20 mouse cellular contexts compared by ENCODE assay signal in the genomic region with DNA sequence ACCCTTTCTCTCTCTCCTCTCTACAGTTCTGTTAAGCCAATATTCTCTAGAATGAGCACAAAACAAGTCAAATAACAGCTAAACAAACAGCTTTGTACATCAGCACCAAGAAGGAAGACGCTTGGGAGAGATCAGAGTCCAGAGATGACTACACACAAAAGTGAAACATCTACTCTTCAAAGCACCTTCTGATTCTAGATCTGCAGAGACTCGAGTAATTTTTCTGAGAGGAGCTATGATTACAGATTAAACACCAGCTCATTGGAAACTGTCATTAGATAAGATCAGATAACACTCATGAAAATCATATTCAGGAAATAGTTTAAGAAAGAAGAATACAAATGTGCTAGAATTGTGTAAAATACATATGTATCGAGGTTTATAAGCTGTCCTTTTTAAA.
A peak's percentile ranks its signal among the peaks of the same experiment; 100 is the strongest.
DNase-seq lines count a peak whose midpoint lies in the region; TF ChIP-seq lines count a peak whose summit lies in the region.
"Had no signal": no experiment of that assay in that cellular context is flagged by ENCODE, and none has a peak within 500 bp of the region (broad histone marks: within the 10 kb centered on the region; RNA-seq: fewer than 3 reads in every experiment).

No protein-coding gene starts in this region.

- H3K4me1 ChIP-seq in CH12.LX (ENCODE audit: control insufficient read depth in 1 of 2, insufficient read depth in 2 of 2) = peaks cover 0 to 8% of the 10 kb centered on the region in 2 experiments; a peak in 1 of 4 replicates
- H3K4me1 ChIP-seq: embryonic facial prominence, embryonic 10.5 days; embryonic facial prominence, embryonic 12.5 days; forebrain, embryonic 13.5 days; forebrain, embryonic 15.5 days had no signal

- no peak overlapping the region for H3K4me3 ChIP-seq in CH12.LX (replicated peaks in 1 of 3; ENCODE audit: low read depth in 2 of 3, low read length in 2 of 3, poor library complexity in 1 of 3)
- H3K4me3 ChIP-seq: embryonic facial prominence, embryonic 10.5 days; embryonic facial prominence, embryonic 12.5 days; forebrain, embryonic 13.5 days; forebrain, embryonic 15.5 days had no signal

- TF ChIP-seq EP300 in CH12.LX (IDR thresholded peaks at IDR 0.05; ENCODE audit: low read length) = no peak

- H3K27me3 ChIP-seq in CH12.LX (replicated peaks) = no peaks in the 10 kb centered on the region
- H3K27me3 ChIP-seq: embryonic facial prominence, embryonic 12.5 days; forebrain, embryonic 13.5 days; forebrain, embryonic 15.5 days had no signal

- H3K79me2 ChIP-seq in CH12.LX (replicated peaks; ENCODE audit: control insufficient read depth, extremely low read depth, insufficient read depth, poor library complexity, severe bottlenecking) = no peaks in the 10 kb centered on the region

- no peaks in the 10 kb centered on the region for H3K36me3 ChIP-seq in CH12.LX (replicated peaks in 1 of 2; ENCODE audit: control insufficient read depth in 1 of 2, insufficient read depth in 1 of 2, low read length in 1 of 2)
- H3K36me3 ChIP-seq: embryonic facial prominence, embryonic 10.5 days; embryonic facial prominence, embryonic 12.5 days; forebrain, embryonic 15.5 days had no signal

- no peak for TF ChIP-seq RAD21 in CH12.LX (IDR thresholded peaks at IDR 0.05; ENCODE audit: low read depth, low read length)

- no peak for TF ChIP-seq POLR2A in CH12.LX (IDR thresholded peaks at IDR 0.05; ENCODE audit: low read depth, low read length)

- DNase-seq in CD4-positive, CD25-positive, alpha-beta regulatory T cell, adult 2 months (ENCODE audit: low read depth, low spot score) = peak; percentile 22
- no peak for DNase-seq in CH12.LX (ENCODE audit: extremely low read depth)
- peak; percentile 34 for DNase-seq in induced T-regulatory cell, adult 2 months (ENCODE audit: low read depth)
- no peak for DNase-seq in T-cell, adult 2 months (ENCODE audit: low spot score)
- DNase-seq in spleen, postnatal 14 days (ENCODE audit: low spot score in 2 of 2) = no peak
- DNase-seq in testis, postnatal 10 days (ENCODE audit: low spot score) = no peak
- no peak for DNase-seq in cerebellum, postnatal 14 days
- DNase-seq: adrenal gland, adult 2 months; adrenal gland, postnatal 10 days; adrenal gland, postnatal 25 days; cerebellum, adult 11 months; cerebellum, adult 18-20 months; cerebellum, adult 8-10 months; cerebellum, adult 9-11 months; cerebellum, postnatal 25 days; forebrain, postnatal 0 days had no signal

- peaks cover 6% of the 10 kb centered on the region for H3K9me3 ChIP-seq in CH12.LX (replicated peaks; ENCODE audit: low read length)
- H3K9me3 ChIP-seq: embryonic facial prominence, embryonic 10.5 days; embryonic facial prominence, embryonic 12.5 days; forebrain, embryonic 13.5 days; forebrain, embryonic 15.5 days had no signal

- dilution Hi-C loops in CH12.LX (cut with MboI; ENCODE audit: extremely low pct_ligation_motif_present, extremely low pct_unique_long_range_greater_than_20kb, low sequenced_read_pairs) = no loop called here

- TF ChIP-seq CTCF in CH12.LX (conservative IDR thresholded peaks at IDR 0.05 in 1 of 2, IDR thresholded peaks at IDR 0.05 in 1 of 2; ENCODE audit: low read depth in 2 of 2, low read length in 2 of 2) = no peak

- in situ Hi-C loops in CH12.LX (cut with MboI; ENCODE audit: low pct_ligation_motif_present, low pct_unique_long_range_greater_than_20kb, low sequenced_read_pairs) = no loop called here

- H3K27ac ChIP-seq in CH12.LX (ENCODE audit: insufficient read depth, low read depth) = no peak overlapping the region
- H3K27ac ChIP-seq: embryonic facial prominence, embryonic 10.5 days; embryonic facial prominence, embryonic 12.5 days; forebrain, embryonic 13.5 days; forebrain, embryonic 15.5 days had no signal

- H3K4me2 ChIP-seq in CH12.LX (ENCODE audit: insufficient read depth, low read depth, poor library complexity, severe bottlenecking) = no peak overlapping the region
- H3K4me2 ChIP-seq: embryonic facial prominence, embryonic 12.5 days; forebrain, embryonic 13.5 days; forebrain, embryonic 15.5 days had no signal

- H3K9ac ChIP-seq in CH12.LX (ENCODE audit: insufficient read depth, low read depth) = no peak overlapping the region
- H3K9ac ChIP-seq: embryonic facial prominence, embryonic 12.5 days; forebrain, embryonic 13.5 days; forebrain, embryonic 15.5 days; forebrain, postnatal 0 days had no signal

TF ChIP-seq in CH12.LX, 34 proteins besides CTCF, POLR2A, EP300 and RAD21:
- TF ChIP-seq SIN3A (IDR thresholded peaks at IDR 0.05; ENCODE audit: low read length) (no peak), PAX5 (IDR thresholded peaks at IDR 0.05; ENCODE audit: low read length) (no peak), IRF4 (IDR thresholded peaks at IDR 0.05; ENCODE audit: low read depth, low read length) (peak; percentile 14; the same call in 1 of the 2 replicates), USF2 (conservative IDR thresholded peaks at IDR 0.05; ENCODE audit: low read depth, low read length) (no peak)

Comparison
In these comparisons a context has a peak if more than half of its experiments do, and no peak if none do; other contexts are left out.
1. DNase-seq: peak in CD4-positive, CD25-positive, alpha-beta regulatory T cell, adult 2 months (single experiment) and induced T-regulatory cell, adult 2 months (single experiment); none in CH12.LX (single experiment), T-cell, adult 2 months (single experiment), spleen, postnatal 14 days (0 of 2), testis, postnatal 10 days (single experiment) and cerebellum, postnatal 14 days (0 of 2).